Mouse (Mus musculus) neural tube, embryonic 11.5 days (tissue): ENCODE measurements at regions not wholly inside any gene's neighbourhood (a gene's known extent, or its start where the extent isn't known, plus 50 kb on each side); places are given as distances from the start of the nearest gene placed in this dataset.

Experiments used
- ATAC-seq: fragments of 200-750 bp; cut with Nextera tagmentation; 2 replicates; pipeline ENCODE4 v1.8.0; 2017; ENCODE audit warnings: moderate number of reproducible peaks, mild to moderate bottlenecking, moderate TSS enrichment, moderate library complexity; ENCODE audit not compliant: insufficient read depth, low FRiP score, low TSS enrichment
- DNase-seq: peaks from one replicate; pipeline ENCODE4 v3.0.0-alpha.2; 2015; ENCODE audit warnings: low spot score
- H3K27ac ChIP-seq: fragments of 300-500 bp; sonication (generic); 2 replicates; pipeline ENCODE4 v1.5.1; 2014; ENCODE audit warnings: low read depth, mild to moderate bottlenecking, low read length
- H3K27me3 ChIP-seq: fragments of 300-500 bp; sonication (generic); 2 replicates; pipeline ENCODE4 v1.6.1; 2014; ENCODE audit warnings: mild to moderate bottlenecking, low read length, mixed read lengths; ENCODE audit not compliant: control insufficient read depth, insufficient read depth
- H3K36me3 ChIP-seq: fragments of 300-500 bp; sonication (generic); 2 replicates; pipeline ENCODE4 v1.6.1; 2014; ENCODE audit warnings: mild to moderate bottlenecking, low read length, moderate library complexity, mixed read lengths; ENCODE audit not compliant: control insufficient read depth, insufficient read depth
- H3K4me1 ChIP-seq: fragments of 300-500 bp; sonication (generic); 2 replicates; pipeline ENCODE4 v1.6.1; 2014; ENCODE audit warnings: low read length, mixed read lengths; ENCODE audit not compliant: control insufficient read depth, insufficient read depth
- H3K4me2 ChIP-seq: fragments of 300-500 bp; sonication (generic); 2 replicates; pipeline ENCODE4 v1.6.1; 2014; ENCODE audit warnings: low read depth, mild to moderate bottlenecking, moderate library complexity
- H3K4me3 ChIP-seq: fragments of 300-500 bp; sonication (generic); 2 replicates; pipeline ENCODE4 v1.5.1; 2014; ENCODE audit warnings: low read depth, low read length
- H3K9ac ChIP-seq: fragments of 300-500 bp; sonication (generic); 2 replicates; pipeline ENCODE4 v1.6.1; 2014; ENCODE audit warnings: mild to moderate bottlenecking, low read length
- H3K9me3 ChIP-seq: fragments of 300-500 bp; sonication (generic); 2 replicates; pipeline ENCODE4 v1.6.1; 2016; ENCODE audit warnings: low read length; ENCODE audit not compliant: control insufficient read depth
- WGBS: fragments of 180-500 bp; shearing (Covaris S2); extraction: QIAGEN DNeasy Blood & Tissue Kit; methylation state at CpG from one replicate; pipeline ENCODE4 v1.1.7; 2014; 5-methylcytosine and 5-hydroxymethylcytosine counted together

DNA sequence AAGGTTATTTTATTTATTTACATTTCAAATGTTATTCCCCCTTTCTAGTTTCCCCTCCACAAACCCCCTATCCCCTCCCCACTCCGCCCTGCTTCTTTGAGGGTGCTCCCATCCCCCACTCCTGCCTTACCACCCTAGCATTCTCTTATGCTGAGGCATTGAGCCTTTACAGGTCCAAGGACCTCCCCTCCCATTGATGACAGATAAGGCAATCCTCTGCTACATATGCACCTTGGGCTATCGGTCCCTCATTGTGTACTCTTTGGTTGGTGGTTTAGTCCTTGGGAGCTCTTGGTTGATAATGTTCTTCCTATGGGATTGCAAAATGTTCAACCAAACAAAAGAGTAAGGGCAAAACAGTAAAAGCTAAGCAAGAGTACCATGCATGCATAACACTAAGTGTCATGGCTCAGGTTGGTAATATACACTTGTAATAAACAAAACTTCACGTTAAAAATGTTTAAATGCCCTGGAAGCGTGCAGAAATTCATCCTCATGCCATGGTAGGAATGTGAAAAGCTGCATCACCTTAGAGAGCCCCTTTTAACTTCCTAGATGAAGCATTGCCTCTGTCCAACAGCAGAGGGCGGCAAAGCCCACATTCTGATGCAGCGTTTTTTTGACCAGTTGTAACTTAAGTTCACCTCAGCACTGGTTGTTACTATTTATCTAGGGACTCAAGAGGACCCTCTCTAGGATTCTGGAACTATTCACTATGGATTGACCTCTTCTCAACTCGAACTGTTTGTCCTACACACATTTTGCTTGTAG, 207.6 kb downstream of the Rdh14 start:
- no peaks in the 10 kb centered on the region for H3K4me1 ChIP-seq
- H3K9ac ChIP-seq = no peak overlapping the region
- H3K4me2 ChIP-seq = no peak overlapping the region
- H3K27me3 ChIP-seq = no peaks in the 10 kb centered on the region
- no peaks in the 10 kb centered on the region for H3K9me3 ChIP-seq
- ATAC-seq (no peak), DNase-seq (peak; percentile 70)
- H3K36me3 ChIP-seq = no peaks in the 10 kb centered on the region
- no peak overlapping the region for H3K4me3 ChIP-seq
- H3K27ac ChIP-seq = no peak overlapping the region
- WGBS = 19% methylated on average over 7 of the region's 7 CpGs

DNA sequence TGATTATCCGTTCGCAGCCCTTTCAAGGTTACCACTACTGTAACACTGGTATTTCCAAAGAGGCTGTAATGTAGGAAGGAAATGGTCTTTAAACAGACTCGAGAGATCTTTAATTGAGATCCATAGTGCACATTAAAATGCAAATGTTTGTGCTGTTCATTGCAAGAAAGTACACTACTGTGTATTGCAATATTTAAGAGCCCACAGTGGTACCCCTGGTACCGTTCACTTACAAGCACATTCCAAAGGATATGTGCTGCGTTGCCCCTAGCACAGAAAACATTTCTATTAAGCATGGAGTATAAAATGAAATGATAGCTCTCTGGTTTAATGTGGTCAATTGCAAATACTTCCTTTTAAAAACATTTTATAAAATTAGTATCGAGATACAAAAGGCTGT, 209.5 kb downstream of the Rdh14 start:
- Histone ChIP-seq H3K27ac (no peak overlapping the region), H3K27me3 (no peaks in the 10 kb centered on the region), H3K9ac (no peak overlapping the region), H3K4me3 (no peak overlapping the region), H3K36me3 (no peaks in the 10 kb centered on the region), H3K9me3 (no peaks in the 10 kb centered on the region), H3K4me1 (no peaks in the 10 kb centered on the region), H3K4me2 (no peak overlapping the region)
- WGBS = 84% methylated on average over 6 of the region's 6 CpGs
- DNase-seq (no peak), ATAC-seq (no peak)

DNA sequence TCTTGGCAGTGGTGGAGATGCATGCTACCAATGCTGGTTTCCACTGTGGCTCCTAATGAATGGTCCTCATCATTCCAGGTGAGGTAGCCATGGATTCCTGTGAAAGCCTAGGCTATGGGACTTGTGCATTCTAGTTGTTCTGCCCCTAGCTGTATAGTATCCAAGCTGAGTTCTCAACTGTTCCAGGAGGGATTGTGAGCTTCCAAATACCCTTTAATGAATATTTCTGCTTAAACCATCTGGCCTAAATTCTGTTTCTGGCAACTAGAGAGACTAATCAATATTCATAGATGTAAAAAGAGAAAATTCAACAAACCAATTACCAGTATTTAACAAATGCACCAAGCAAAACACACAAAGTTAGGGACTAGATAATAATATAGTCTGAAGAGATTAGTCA, 227.7 kb downstream of the Rdh14 start:
- Histone ChIP-seq H3K4me3 (no peak overlapping the region), H3K4me2 (no peak overlapping the region), H3K27me3 (no peaks in the 10 kb centered on the region), H3K36me3 (no peaks in the 10 kb centered on the region), H3K9ac (no peak overlapping the region), H3K27ac (no peak overlapping the region), H3K9me3 (no peaks in the 10 kb centered on the region), H3K4me1 (no peaks in the 10 kb centered on the region)
- DNase-seq = no peak
- no peak for ATAC-seq

DNA sequence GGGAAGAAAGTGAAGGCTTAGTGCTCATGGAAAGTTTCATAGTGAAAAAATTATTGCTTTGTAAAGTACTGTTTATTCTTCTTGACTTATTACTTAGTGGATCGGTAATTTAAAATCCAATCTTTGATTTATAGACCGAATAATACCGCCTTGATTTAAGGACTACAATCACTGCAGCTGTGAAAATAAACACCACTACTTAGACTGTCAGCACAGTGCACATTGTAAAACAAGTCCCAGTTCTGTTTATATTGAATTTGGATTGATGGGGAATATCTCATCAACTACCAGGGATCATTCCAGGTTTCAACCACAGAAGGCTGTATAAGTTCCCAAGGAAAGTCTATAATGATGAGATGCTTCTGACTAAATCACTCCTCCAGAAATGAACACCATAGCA, 230.0 kb downstream of the Rdh14 start:
- 73% methylated on average over 3 of the region's 3 CpGs for WGBS
- Histone ChIP-seq H3K27ac (no peak overlapping the region), H3K4me3 (no peak overlapping the region), H3K9ac (no peak overlapping the region), H3K27me3 (no peaks in the 10 kb centered on the region), H3K4me2 (no peak overlapping the region), H3K9me3 (no peaks in the 10 kb centered on the region), H3K36me3 (no peaks in the 10 kb centered on the region), H3K4me1 (no peaks in the 10 kb centered on the region)
- DNase-seq (no peak), ATAC-seq (no peak)

DNA sequence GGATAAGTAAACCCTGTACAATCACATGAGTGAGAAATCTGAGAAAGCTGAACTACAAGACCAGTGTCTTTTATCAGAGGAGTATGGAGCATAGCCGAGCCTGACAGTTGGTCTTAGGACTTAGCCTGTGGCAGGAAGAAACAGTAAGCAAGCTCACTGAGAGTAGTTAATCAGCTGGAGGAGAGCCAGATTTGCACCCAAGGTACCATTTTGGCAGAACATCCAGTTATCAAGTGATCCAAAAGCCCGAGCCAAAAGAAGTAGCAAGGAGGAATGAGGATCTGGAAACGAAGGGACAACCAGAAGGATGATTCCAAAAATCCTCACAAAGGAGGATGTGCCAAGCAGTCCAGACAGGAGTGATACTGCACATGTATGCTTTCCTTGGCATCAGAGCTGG, 248.0 kb downstream of the Rdh14 start:
- Histone ChIP-seq H3K4me3 (no peak overlapping the region), H3K4me1 (no peaks in the 10 kb centered on the region), H3K27ac (no peak overlapping the region), H3K4me2 (no peak overlapping the region), H3K36me3 (no peaks in the 10 kb centered on the region), H3K27me3 (no peaks in the 10 kb centered on the region), H3K9me3 (no peaks in the 10 kb centered on the region), H3K9ac (no peak overlapping the region)
- WGBS = 86% methylated on average over 3 of the region's 3 CpGs
- DNase-seq = no peak
- ATAC-seq = no peak

DNA sequence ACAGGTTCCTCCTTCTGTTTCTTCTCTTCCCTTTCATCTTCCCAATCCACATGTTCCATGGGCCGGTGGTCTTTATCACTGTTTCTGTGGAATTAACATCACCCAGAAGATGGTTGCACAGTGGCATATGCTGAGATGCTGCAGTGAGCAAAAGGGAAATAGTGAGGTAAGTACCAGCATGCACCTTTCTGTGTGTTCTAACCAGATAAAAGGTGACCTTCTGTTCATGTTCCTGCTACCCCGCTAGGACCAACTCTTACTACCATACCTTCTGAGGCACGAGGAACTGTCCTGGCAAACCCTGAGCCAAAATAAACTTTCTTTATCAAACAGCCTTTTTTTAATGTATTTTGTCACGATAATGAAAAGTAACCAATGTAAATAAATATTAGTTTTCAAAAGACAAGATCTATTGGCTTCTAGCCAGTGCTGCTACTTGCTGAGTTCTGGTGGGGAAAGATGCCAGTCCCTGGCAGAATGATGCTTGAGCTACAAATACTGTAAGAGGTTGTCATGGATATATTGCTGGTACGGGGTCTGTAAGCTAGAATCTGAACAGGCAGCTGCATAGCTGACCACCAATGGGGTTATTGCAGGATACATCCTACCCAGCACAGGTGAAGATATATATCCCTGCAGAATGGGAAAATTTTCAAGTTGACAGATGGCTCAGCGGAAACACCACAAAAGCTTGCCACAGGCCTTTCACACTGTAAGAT, 264.1 kb downstream of the Rdh14 start:
- Histone ChIP-seq H3K36me3 (no peaks in the 10 kb centered on the region), H3K27me3 (no peaks in the 10 kb centered on the region), H3K27ac (no peak overlapping the region), H3K4me1 (no peaks in the 10 kb centered on the region), H3K9me3 (no peaks in the 10 kb centered on the region), H3K9ac (no peak overlapping the region), H3K4me3 (no peak overlapping the region), H3K4me2 (no peak overlapping the region)
- DNase-seq = no peak
- WGBS = 86% methylated on average over 6 of the region's 6 CpGs
- ATAC-seq = no peak

DNA sequence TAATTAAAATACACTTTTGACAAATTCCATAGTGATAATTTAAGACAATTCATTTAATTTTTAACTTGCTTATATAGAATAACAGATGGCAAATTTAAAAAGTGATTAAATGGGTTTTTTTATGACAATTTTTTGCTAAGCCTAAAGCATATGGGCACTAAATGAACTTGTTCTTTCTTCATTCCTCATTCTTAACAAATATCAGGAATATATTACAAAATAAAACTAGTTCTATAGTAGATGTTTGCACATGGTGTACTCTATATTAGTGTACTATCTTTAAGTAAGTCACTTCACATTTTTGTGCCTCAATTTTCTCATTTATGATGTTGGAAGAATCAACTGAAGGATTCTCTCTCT, 264.6 kb downstream of the Rdh14 start:
- Histone ChIP-seq H3K9ac (no peak overlapping the region), H3K4me1 (no peaks in the 10 kb centered on the region), H3K27me3 (no peaks in the 10 kb centered on the region), H3K4me2 (no peak overlapping the region), H3K4me3 (no peak overlapping the region), H3K36me3 (no peaks in the 10 kb centered on the region), H3K27ac (no peak overlapping the region), H3K9me3 (no peaks in the 10 kb centered on the region)
- DNase-seq (no peak), ATAC-seq (no peak)

DNA sequence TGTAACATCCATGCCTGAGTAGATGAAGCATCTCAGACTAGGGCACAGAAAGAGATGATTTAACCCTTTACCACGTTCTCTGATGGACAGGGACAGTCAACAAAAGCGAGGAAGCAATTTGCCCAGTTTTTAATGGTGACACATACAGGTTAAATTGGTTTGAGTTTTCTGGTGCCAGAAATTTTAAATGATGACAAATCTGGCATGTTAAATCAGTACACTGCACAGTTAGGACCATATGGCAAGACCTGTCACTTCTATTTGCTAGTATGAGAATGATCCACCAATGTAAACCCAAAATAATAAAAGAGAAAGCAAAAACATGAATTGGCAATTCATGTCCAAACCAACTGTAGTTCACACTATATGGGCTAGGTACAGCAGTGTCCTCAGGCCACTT, 268.3 kb downstream of the Rdh14 start:
- DNase-seq = no peak
- Histone ChIP-seq H3K4me1 (no peaks in the 10 kb centered on the region), H3K9ac (no peak overlapping the region), H3K27ac (no peak overlapping the region), H3K4me3 (no peak overlapping the region), H3K9me3 (no peaks in the 10 kb centered on the region), H3K36me3 (no peaks in the 10 kb centered on the region), H3K4me2 (no peak overlapping the region), H3K27me3 (no peaks in the 10 kb centered on the region)
- ATAC-seq = no peak
- 76% methylated on average over 2 of the region's 2 CpGs for WGBS

DNA sequence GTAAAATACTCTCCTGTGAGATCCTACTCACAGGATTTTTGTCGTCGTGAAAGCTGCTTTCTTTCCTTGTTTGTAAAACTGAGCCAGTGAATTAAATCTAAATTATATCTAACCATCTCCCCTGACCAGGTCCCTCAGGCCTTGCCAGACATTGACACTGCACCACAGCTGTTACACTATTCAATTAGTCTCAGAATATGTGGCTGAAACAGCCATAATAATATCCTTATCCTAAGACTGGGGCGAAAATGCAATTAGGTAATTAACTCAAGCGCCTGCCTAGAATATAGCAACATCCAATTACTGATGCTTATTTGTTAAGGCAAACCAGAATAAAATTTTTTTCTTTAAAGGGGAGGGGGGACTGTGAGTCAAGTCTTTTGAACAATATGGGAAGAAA, 296.2 kb downstream of the Rdh14 start:
- ATAC-seq (no peak), DNase-seq (no peak)
- Histone ChIP-seq H3K4me1 (no peaks in the 10 kb centered on the region), H3K9ac (no peak overlapping the region), H3K36me3 (no peaks in the 10 kb centered on the region), H3K27me3 (no peaks in the 10 kb centered on the region), H3K27ac (no peak overlapping the region), H3K4me3 (no peak overlapping the region), H3K4me2 (no peak overlapping the region), H3K9me3 (no peaks in the 10 kb centered on the region)
- 87% methylated on average over 4 of the region's 4 CpGs for WGBS
